Mouse (Mus musculus) fat pad, adult 2 months (tissue): ENCODE measurements around the gene Rgl2.
"Not testable (repeated sequence)": the region's sequence is repeated elsewhere in the genome, so short reads cannot be mapped to it uniquely, and the experiment has no call there.

Experiments used
- DNase-seq: peaks from one replicate; pipeline ENCODE4 v3.0.0-alpha.2; 2011; ENCODE audit warnings: low read depth, low spot score; ENCODE audit errors: extremely low read depth

Rgl2 gene

GRCm38 (mm10) chr17:33965846-33966550 lies 36.7 kb downstream of the Rgl2 start:
- no peak for DNase-seq

GRCm38 (mm10) chr17:33968489-33968888 lies 39.1 kb downstream of the Rgl2 start:
- DNase-seq: no peak

GRCm38 (mm10) chr17:33968927-33969326 lies 39.6 kb downstream of the Rgl2 start:
- DNase-seq: no peak

- no peak for DNase-seq
Observed at GRCm38 (mm10) chr17:33969394-33969793, 40.1 kb downstream of the Rgl2 start.

GRCm38 (mm10) chr17:33972691-33973090 lies 43.3 kb downstream of the Rgl2 start:
- DNase-seq: no peak

GRCm38 (mm10) chr17:33973572-33973971 lies 44.2 kb downstream of the Rgl2 start:
- no peak for DNase-seq

GRCm38 (mm10) chr17:33977861-33978557 lies 48.7 kb downstream of the Rgl2 start:
- DNase-seq: no peak

GRCm38 (mm10) chr17:33978631-33979031 lies 49.3 kb downstream of the Rgl2 start:
- DNase-seq: no peak

GRCm38 (mm10) chr17:33979512-33980050 lies 50.2 kb downstream of the Rgl2 start:
- no peak for DNase-seq

GRCm38 (mm10) chr17:33980181-33981035 lies 51.1 kb downstream of the Rgl2 start:
- no peak for DNase-seq

GRCm38 (mm10) chr17:33981192-33981909 lies 52.0 kb downstream of the Rgl2 start:
- peak; percentile 36 for DNase-seq

- DNase-seq: not testable (repeated sequence)
Observed at GRCm38 (mm10) chr17:33982136-33982535, 52.8 kb downstream of the Rgl2 start.
